Mouse (Mus musculus) liver, adult 2 months (tissue): ENCODE results near the gene Apoa2. TPM values are rescaled to one million over a fixed set of nuclear protein-coding genes. Genes with fewer than 3 reads are reported as not detected.

Source experiments
- DNase-seq: peaks from one replicate; pipeline ENCODE4 v3.0.0-alpha.2; 2011; ENCODE audit warnings: low read depth, low spot score; ENCODE audit errors: extremely low read depth
- H3K27ac ChIP-seq: fragments of 200-500 bp; replicated peaks from 2 replicates; pipeline ENCODE4 v1.5.1; 2012; ENCODE audit warnings: low read depth, mild to moderate bottlenecking, control low read depth, inconsistent platforms, low read length; ENCODE audit not compliant: insufficient read depth
- H3K27me3 ChIP-seq: fragments of 200-500 bp; 2 replicates; pipeline ENCODE4 v1.6.1; 2012; ENCODE audit warnings: mild to moderate bottlenecking, moderate library complexity, low read length, inconsistent platforms; ENCODE audit not compliant: control insufficient read depth, insufficient read depth
- H3K36me3 ChIP-seq: fragments of 200-500 bp; 2 replicates; pipeline ENCODE4 v1.6.1; 2012; ENCODE audit warnings: low read length, inconsistent platforms; ENCODE audit not compliant: control insufficient read depth, insufficient read depth
- H3K4me1 ChIP-seq: fragments of 200-500 bp; 2 replicates; pipeline ENCODE4 v1.6.1; 2011; ENCODE audit warnings: low read length; ENCODE audit not compliant: control insufficient read depth, insufficient read depth
- H3K4me3 ChIP-seq: fragments of 200-500 bp; 2 replicates; pipeline ENCODE4 v1.5.1; 2011; ENCODE audit warnings: low read depth, mild to moderate bottlenecking, control low read depth, low read length, moderate library complexity; ENCODE audit not compliant: insufficient read depth
- H3K79me2 ChIP-seq: fragments of 200-500 bp; 2 replicates; pipeline ENCODE4 v1.6.1; 2012; ENCODE audit warnings: inconsistent platforms, mild to moderate bottlenecking, low read length, moderate library complexity; ENCODE audit not compliant: control insufficient read depth, insufficient read depth
- H3K9ac ChIP-seq: fragments of 200-500 bp; 2 replicates; pipeline ENCODE4 v1.6.1; 2012; ENCODE audit warnings: low read depth, mild to moderate bottlenecking, control low read depth, inconsistent platforms, low read length
- CTCF ChIP-seq: fragments of 200-500 bp; IDR thresholded peaks from 2 replicates; pipeline ENCODE4 v1.5.1; 2011; ENCODE audit warnings: low read depth, low read length, control low read depth
- POLR2A ChIP-seq: fragments of 200-500 bp; IDR thresholded peaks from 2 replicates; pipeline ENCODE4 v1.6.1; 2011; ENCODE audit warnings: low read length, control low read depth; ENCODE audit not compliant: insufficient read depth; ENCODE audit errors: extremely low read depth
- WGBS: fragments of 180-500 bp; shearing (Covaris S2); methylation state at CpG from one replicate; pipeline ENCODE4 v1.1.7; 2018; 5-methylcytosine and 5-hydroxymethylcytosine counted together
- polyA plus RNA-seq: library from polyadenylated mRNA; depleted of rRNA; stranded (reverse); fragments of >200 nt; gene quantifications from 2 replicates; pipeline ENCODE4 v1.2.3, GENCODE M21; 2012
- total RNA-seq: library from RNA; depleted of rRNA; stranded (reverse); fragments of >200 nt; gene quantifications from 2 replicates; pipeline ENCODE4 v1.2.3, GENCODE M21; 2014

Gene Apoa2
- total and polyA plus RNA-seq, 2 experiments = 18,176 to 29,095 TPM

DNA sequence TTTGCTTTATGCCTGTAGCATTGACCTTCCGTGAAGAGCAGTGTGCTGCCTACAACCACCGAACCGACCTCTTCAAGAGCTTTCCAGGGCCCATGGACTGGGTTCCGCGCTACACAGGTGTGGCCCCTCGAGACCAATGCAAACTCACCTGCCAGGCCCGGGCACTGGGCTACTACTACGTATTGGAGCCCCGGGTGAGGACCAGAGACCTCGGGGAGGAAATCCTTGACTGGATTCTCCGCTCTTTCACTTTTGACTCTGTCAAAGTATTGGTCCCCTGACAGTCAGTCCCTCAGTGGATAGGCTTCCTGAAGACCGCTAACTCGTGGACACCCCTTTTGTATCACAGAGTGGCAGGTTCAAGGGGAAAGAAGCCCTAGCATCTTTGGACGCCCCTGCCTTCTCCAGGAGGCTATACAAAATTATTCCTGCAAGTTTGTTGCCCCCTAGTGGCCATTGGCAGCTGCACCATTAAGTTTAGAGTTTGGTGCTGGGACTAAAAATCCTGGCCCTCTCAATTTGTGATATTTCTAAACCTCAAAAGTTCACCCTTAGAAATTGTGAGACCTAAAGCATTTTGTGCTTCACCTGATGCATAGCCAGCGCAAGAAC, 32.2 kb downstream of the Apoa2 start:
- Histone ChIP-seq H3K36me3 (no peaks in the 10 kb centered on the region), H3K27me3 (no peaks in the 10 kb centered on the region), H3K27ac (no peak overlapping the region), H3K4me3 (no peak overlapping the region), H3K4me1 (peaks cover 13% of the 10 kb centered on the region; the same call in 1 of the 2 replicates), H3K9ac (no peak overlapping the region), H3K79me2 (no peaks in the 10 kb centered on the region)
- WGBS = 51% methylated on average over 15 of the region's 15 CpGs
- no peak for TF ChIP-seq POLR2A
- TF ChIP-seq CTCF = peak; percentile 35
- DNase-seq = peak; percentile 53

DNA sequence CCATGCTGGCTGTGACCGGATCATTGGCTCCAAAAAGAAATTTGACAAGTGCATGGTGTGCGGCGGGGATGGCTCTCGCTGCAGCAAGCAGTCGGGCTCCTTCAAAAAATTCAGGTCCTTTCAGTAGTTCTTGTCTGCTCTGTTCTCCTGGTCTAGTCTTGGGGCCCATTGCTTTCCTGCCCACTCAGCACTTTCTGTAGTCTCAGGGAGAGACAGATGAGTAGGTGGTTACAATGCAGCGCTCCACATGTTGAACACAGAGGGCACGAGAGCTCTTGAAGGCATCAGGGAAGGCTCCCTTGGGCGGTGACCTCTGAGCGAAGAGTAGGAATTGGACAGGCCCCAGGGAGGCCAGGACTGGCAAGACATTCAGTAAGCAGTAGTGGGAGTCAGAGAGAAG, 32.9 kb downstream of the Apoa2 start:
- no peak overlapping the region for H3K27ac ChIP-seq
- DNase-seq = no peak
- no peak overlapping the region for H3K4me3 ChIP-seq
- H3K4me1 ChIP-seq = peaks cover 13% of the 10 kb centered on the region; the same call in 1 of the 2 replicates
- no peaks in the 10 kb centered on the region for H3K36me3 ChIP-seq
- TF ChIP-seq CTCF = no peak
- TF ChIP-seq POLR2A = no peak
- no peaks in the 10 kb centered on the region for H3K27me3 ChIP-seq
- 83% methylated on average over 9 of the region's 9 CpGs for WGBS
- no peaks in the 10 kb centered on the region for H3K79me2 ChIP-seq
- H3K9ac ChIP-seq = no peak overlapping the region

DNA sequence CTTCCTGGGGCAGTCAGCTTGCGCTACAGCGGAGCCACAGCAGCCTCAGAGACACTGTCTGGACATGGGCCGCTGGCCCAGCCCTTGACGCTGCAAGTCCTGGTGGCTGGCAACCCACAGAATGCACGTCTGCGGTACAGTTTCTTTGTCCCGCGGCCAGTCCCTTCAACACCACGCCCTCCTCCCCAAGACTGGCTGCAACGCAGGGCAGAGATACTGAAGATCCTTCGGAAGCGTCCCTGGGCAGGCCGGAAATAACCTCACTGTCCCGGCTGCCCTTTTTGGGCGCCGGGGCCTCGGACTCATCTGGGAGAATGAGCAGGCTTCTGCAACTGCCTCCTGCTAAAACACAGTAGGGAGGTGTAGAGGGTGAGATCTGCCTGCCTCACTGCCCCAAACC, 34.1 kb downstream of the Apoa2 start:
- Histone ChIP-seq H3K36me3 (no peaks in the 10 kb centered on the region), H3K79me2 (no peaks in the 10 kb centered on the region), H3K27ac (no peak overlapping the region), H3K4me3 (no peak overlapping the region), H3K27me3 (no peaks in the 10 kb centered on the region), H3K4me1 (peaks cover 13% of the 10 kb centered on the region; the same call in 1 of the 2 replicates), H3K9ac (no peak overlapping the region)
- 83% methylated on average over 17 of the region's 17 CpGs for WGBS
- no peak for DNase-seq
- TF ChIP-seq POLR2A = no peak

DNA sequence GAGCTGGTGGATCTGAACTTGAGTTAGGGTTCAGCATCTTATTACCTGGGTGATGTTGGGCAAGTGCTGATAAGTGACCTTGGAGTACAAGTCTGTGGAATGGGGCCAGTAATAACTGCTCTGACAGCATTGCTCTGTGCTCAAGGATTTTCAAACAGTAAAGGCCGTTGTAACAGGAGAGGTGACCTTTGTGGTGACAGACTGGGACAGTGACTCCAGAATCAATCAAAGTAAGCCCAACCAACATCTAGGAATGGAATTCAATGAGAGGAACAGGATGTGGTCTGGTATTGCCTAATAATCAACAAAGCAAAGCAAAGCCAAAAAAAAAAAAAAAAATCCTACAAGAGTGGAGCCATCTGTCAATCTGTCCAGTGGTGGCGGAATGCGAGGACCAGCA, 35.5 kb downstream of the Apoa2 start:
- H3K79me2 ChIP-seq = no peaks in the 10 kb centered on the region
- WGBS = 6% methylated on average over 3 of the region's 3 CpGs
- DNase-seq = peak; percentile 87
- peaks cover 13% of the 10 kb centered on the region; the same call in 1 of the 2 replicates for H3K4me1 ChIP-seq
- TF ChIP-seq POLR2A = no peak
- no peak for TF ChIP-seq CTCF
- no peak overlapping the region for H3K9ac ChIP-seq
- 0 out of 2 replicates have a peak overlapping the region, but pooled peaks have one; percentile 15 for H3K27ac ChIP-seq
- no peaks in the 10 kb centered on the region for H3K36me3 ChIP-seq
- no peaks in the 10 kb centered on the region for H3K27me3 ChIP-seq
- H3K4me3 ChIP-seq = no peak overlapping the region

DNA sequence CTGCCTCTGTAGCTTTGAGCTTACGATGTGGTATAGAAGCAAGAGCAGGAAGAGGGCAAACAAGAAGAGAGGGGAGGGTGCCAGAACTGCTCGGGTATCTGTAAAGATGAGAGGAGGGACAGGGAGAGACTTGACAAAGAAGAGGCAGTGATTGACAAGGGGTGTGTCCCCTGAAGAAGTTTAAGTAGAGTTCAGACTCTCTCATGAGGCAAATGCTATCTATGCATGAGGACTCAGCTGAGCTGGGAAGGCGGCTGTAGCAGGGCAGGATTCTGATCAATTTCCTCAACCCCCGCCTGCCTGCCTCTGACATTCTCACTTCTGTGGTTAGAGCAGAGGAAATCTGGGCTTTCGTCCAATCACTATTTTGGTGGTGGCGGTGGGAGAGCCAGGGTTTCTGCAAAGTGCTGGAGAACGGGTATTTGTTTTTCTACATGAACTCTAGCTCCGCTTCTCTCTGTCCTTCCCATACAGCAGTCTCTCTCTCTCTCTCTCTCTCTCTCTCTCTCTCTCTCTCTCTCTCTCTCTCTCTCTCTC, 37.8 kb downstream of the Apoa2 start:
- Histone ChIP-seq H3K79me2 (no peaks in the 10 kb centered on the region), H3K27me3 (no peaks in the 10 kb centered on the region), H3K9ac (peak overlapping the region; percentile 3; the same call in 1 of the 2 replicates), H3K4me3 (no peak overlapping the region), H3K36me3 (no peaks in the 10 kb centered on the region), H3K27ac (peak overlapping the region; percentile 63), H3K4me1 (peaks cover 10% of the 10 kb centered on the region; the same call in 1 of the 2 replicates)
- DNase-seq = peak; percentile 42
- under 1% methylated on average over 8 of the region's 8 CpGs for WGBS
- TF ChIP-seq POLR2A (no peak), CTCF (no peak)

DNA sequence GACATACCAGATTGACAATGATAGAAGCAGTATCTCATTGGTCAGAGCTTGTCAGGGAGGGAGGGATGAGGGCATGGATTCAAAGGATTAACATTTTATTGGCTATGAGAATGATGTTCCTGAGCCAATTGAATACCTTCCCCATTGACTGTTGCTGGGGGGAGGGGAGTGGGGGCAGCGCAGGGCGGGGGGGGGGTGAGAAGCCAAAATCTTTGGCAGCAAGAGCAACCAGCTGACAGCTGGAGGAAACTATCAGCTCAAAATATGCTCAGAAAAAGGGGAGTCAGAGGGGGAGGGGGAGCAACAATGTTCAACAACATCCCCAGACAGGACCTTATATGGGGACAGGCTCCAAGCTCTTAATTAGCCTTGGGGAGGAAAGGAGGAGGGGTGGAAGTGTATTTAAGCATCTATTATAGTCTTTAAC, 38.3 kb downstream of the Apoa2 start:
- Histone ChIP-seq H3K9ac (no peak overlapping the region), H3K4me3 (no peak overlapping the region), H3K27ac (no peak overlapping the region), H3K4me1 (peaks cover 10% of the 10 kb centered on the region; the same call in 1 of the 2 replicates), H3K36me3 (no peaks in the 10 kb centered on the region), H3K79me2 (no peaks in the 10 kb centered on the region), H3K27me3 (no peaks in the 10 kb centered on the region)
- 0% methylated on average over 2 of the region's 2 CpGs for WGBS
- peak; percentile 49 for DNase-seq
- TF ChIP-seq POLR2A (no peak), CTCF (no peak)
